Mouse (Mus musculus): ENCODE measurements at regions not wholly inside any gene's neighbourhood (a gene's known extent, or its start where the extent isn't known, plus 50 kb on each side); places are given as distances from the start of the nearest gene placed in this dataset.

GRCm38 (mm10) chr14:15273107-15273506 is 165.7 kb downstream of the Lrrc3b start:
- no peak for DNase-seq

- DNase-seq: no peak
Observed at GRCm38 (mm10) chr14:15272364-15272763, 166.4 kb downstream of the Lrrc3b start.

- peak; percentile 6 for DNase-seq
Observed at GRCm38 (mm10) chr14:15266287-15266686, 172.5 kb downstream of the Lrrc3b start.

- DNase-seq: no peak
Observed at GRCm38 (mm10) chr14:15262996-15263395, 175.8 kb downstream of the Lrrc3b start.

- no peak for DNase-seq
Observed at GRCm38 (mm10) chr14:15255729-15256128, 183.1 kb downstream of the Lrrc3b start.

- DNase-seq: no peak
Observed at GRCm38 (mm10) chr14:15205626-15206025, 233.2 kb downstream of the Lrrc3b start.

- DNase-seq: no peak
Observed at GRCm38 (mm10) chr14:15204284-15204683, 234.5 kb downstream of the Lrrc3b start.

All from adrenal gland, postnatal 10 days (tissue).